Mouse (Mus musculus): ENCODE data around the gene Cdh1. TPM values are rescaled to one million over a fixed set of nuclear protein-coding genes. Genes with fewer than 3 reads are reported as not detected.
A peak's percentile ranks its signal among the peaks of the same experiment; 100 is the strongest.
"Not testable (repeated sequence)": the region's sequence is repeated elsewhere in the genome, so short reads cannot be mapped to it uniquely, and the experiment has no call there.

The Cdh1 gene
- total RNA-seq (2017) = 0.98 and 1.5 TPM in 2 replicates

DNA sequence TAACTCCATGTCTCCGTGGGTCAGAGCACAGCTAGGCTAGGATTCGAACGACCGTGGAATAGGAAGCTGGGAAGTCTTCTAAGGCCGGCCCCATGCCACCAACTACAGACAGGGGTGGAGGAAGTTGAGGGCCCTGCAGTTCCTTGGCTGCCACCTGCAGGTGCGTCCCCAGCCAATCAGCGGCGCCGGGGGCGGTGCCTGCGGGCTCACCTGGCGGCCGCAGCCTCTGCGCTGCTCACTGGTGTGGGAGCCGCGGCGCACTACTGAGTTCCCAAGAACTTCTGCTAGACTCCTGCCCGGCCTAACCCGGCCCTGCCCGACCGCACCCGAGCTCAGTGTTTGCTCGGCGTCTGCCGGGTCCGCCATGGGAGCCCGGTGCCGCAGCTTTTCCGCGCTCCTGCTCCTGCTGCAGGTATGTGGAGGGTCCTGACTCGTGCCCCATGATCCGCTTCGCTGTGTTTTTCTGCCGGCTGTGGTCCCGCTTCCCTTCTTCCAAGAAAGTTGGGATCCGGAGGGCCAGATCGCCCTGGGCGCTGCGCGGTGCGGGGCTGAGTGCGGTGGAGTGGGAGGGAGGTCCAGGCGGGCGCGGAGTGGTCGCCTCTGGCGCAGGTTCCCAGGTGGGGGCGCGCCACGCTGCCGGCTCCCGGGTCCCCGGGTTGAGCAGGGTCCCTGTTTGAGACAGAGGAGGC is at the start of gene Cdh1:
Gene Cdh1, plus strand, starts transcription at position 221 of the 689 bp plus-strand sequence.
- ATAC-seq (ENCODE audit: extremely low read depth, insufficient number of reproducible peaks, low FRiP score, poor library complexity, severe bottlenecking) = no peak

DNA sequence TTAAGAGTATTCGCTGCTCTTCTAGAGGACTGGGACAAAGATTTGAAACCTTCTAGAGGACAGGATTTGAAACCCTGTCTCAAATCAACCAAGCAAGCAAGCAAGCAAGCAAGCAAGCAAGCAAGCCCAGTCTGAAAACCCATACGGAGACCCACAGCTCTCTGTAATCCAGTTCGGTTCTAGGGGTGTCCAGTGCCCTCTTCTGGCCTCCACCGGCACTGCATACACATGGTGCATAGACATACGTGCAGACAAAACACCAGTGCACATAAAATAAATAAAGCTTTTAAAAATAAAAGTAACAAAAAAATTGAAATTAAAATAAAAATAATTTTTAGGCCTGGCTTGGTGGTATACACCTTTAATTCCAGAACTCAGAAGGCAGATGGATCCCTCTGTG is 49.1 kb upstream of the Cdh1 start:
- ATAC-seq (ENCODE audit: extremely low read depth, insufficient number of reproducible peaks, low FRiP score, poor library complexity, severe bottlenecking) = no peak

DNA sequence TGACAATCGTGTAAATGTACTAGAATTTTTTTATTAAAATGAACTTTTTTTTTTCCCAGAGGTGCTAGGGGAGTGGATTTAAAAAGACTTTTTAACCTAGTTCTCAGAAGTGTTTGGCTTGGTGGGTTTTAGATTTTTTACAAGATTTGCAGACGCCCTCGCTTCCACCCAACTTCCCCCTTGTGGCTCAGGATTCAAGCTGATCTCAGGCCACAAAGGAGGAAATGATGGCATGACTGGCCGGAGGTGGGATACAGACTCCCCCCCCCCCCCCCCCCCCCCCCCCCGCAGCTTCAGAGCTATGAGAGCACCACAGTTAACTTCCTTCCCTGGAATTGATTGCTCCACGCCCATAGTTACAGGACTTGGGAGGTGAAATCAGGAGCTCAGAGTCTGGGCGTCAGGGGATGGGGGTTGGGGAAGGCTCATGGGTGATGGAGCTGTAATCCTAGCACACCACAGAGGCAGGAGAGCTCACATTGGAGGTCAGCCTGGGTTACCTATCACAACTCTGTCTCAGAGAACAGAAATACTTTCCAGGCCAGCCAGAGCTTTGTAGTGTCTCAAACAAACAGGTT is 47.0 kb upstream of the Cdh1 start:
- ATAC-seq (ENCODE audit: extremely low read depth, insufficient number of reproducible peaks, low FRiP score, poor library complexity, severe bottlenecking) = no peak

GRCm38 (mm10) chr8:106559844-106560243 is 43.3 kb upstream of the Cdh1 start:
- ATAC-seq (ENCODE audit: extremely low read depth, insufficient number of reproducible peaks, low FRiP score, poor library complexity, severe bottlenecking) = no peak

- peak; percentile 53; the same call in 1 of the 2 replicates for ATAC-seq (ENCODE audit: extremely low read depth, insufficient number of reproducible peaks, low FRiP score, poor library complexity, severe bottlenecking)
Measured at GRCm38 (mm10) chr8:106561097-106561865, 41.9 kb upstream of the Cdh1 start.

- ATAC-seq (ENCODE audit: extremely low read depth, insufficient number of reproducible peaks, low FRiP score, poor library complexity, severe bottlenecking) = no peak
Measured at GRCm38 (mm10) chr8:106563691-106564182, 39.4 kb upstream of the Cdh1 start.

DNA sequence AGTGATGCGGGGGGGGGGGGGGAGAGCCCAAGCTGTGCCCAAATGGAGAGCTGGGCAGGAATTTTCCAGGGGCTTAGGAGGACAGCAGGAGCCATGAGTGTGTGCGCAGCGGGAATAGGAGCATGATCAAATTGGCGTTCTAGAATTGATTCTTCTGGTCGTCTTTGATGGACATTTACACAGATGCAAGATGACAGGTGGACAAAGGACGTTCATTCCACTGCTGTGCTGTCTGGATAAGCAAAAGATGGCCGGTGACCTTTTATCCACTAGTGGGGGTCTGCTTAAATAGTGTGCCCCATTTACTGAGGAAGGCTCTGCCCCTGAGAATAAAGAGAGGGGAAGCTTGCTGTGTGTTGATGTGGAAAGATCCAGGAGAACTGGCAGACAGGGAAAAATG is 34.1 kb upstream of the Cdh1 start:
- ATAC-seq (ENCODE audit: extremely low read depth, insufficient number of reproducible peaks, low FRiP score, poor library complexity, severe bottlenecking) = no peak

DNA sequence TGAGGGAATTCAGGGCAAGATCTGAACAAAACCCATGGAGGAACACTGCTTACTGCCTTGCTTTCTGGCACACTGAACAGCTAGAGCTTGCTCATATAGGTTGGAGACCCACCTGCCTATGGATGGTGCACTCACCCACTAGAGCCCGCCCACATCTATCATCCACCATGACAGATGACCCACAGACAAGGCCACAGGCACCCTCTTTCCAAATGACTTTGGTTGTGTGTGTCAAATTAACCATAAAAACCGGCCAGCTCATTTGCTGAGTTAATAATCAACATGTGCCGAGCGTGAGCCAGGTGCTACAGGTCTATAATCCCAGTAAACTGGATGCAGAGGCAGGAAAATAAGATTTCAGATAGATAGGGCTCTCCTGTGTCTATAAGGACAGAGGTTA is 32.8 kb upstream of the Cdh1 start:
- ATAC-seq (ENCODE audit: extremely low read depth, insufficient number of reproducible peaks, low FRiP score, poor library complexity, severe bottlenecking) = no peak

GRCm38 (mm10) chr8:106571551-106572172 is 31.5 kb upstream of the Cdh1 start:
- ATAC-seq (ENCODE audit: extremely low read depth, insufficient number of reproducible peaks, low FRiP score, poor library complexity, severe bottlenecking) = no peak

- not testable (repeated sequence) for ATAC-seq (ENCODE audit: extremely low read depth, insufficient number of reproducible peaks, low FRiP score, poor library complexity, severe bottlenecking)
Measured at GRCm38 (mm10) chr8:106572175-106572574, 31.0 kb upstream of the Cdh1 start.

DNA sequence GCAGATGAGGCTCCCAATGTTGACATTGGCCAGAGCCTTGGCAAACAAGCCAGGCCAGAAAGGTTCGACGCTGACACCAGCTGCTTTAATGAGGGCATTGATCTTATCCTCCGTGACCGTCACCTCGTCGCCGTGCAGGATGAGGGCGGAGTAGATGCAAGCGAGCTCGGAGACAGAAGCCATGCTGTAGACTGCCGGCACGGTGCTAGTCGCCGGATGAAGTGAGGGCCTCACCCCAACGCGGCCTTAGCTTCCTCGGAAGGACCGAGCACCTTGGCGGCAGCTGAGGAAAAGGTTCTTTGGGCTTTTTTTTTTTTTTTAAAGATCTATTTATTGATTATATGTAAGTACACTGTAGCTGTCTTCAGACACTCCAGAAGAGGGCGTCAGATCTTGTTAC is 30.0 kb upstream of the Cdh1 start, which contains the start of gene Gm10073:
Gene Gm10073, minus strand, starts transcription at position 294 of the 400 bp plus-strand sequence.
- ATAC-seq (ENCODE audit: extremely low read depth, insufficient number of reproducible peaks, low FRiP score, poor library complexity, severe bottlenecking) = peak; percentile 64; the same call in 1 of the 2 replicates

GRCm38 (mm10) chr8:106574283-106574682 is 28.9 kb upstream of the Cdh1 start:
- no peak for ATAC-seq (ENCODE audit: extremely low read depth, insufficient number of reproducible peaks, low FRiP score, poor library complexity, severe bottlenecking)

- no peak for ATAC-seq (ENCODE audit: extremely low read depth, insufficient number of reproducible peaks, low FRiP score, poor library complexity, severe bottlenecking)
Measured at GRCm38 (mm10) chr8:106576849-106577555, 26.1 kb upstream of the Cdh1 start.

GRCm38 (mm10) chr8:106579510-106579909 is 23.6 kb upstream of the Cdh1 start:
- ATAC-seq (ENCODE audit: extremely low read depth, insufficient number of reproducible peaks, low FRiP score, poor library complexity, severe bottlenecking) = no peak

DNA sequence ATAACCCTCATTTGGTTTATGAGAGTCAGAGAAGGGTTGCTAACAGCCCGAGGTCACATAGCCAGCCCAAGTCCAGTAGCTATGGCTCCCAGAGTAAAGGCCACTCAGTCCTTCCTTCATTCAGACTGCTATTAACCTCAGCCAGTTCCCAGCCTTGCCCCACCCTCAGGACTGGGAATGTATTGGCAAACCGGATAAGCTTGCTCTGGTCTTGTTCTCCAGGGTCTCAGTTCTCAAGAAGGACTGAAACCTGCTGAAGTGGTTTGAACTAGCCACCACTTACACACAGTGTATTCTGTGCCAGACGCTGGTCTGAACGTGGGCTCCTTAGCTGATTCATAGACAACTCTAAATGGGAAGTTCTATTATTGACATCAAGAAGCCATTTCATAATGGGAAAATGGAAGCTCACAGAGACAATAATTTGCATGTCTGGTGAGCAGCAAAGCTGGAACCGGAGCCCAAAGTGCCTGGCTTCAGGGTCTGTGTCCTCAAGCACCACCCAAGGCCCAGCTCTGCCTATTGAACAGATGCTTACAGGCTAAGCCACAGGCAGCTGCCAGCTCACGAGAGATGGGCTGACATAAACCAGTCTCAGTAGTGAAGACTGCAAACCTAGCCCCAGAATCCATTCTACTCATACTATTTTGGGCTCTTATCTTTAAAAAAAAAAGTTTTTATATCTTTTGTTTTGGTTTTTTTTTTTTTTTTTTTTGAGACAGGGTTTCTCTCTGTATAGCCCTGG is 21.6 kb upstream of the Cdh1 start:
- ATAC-seq (ENCODE audit: extremely low read depth, insufficient number of reproducible peaks, low FRiP score, poor library complexity, severe bottlenecking) = no peak

DNA sequence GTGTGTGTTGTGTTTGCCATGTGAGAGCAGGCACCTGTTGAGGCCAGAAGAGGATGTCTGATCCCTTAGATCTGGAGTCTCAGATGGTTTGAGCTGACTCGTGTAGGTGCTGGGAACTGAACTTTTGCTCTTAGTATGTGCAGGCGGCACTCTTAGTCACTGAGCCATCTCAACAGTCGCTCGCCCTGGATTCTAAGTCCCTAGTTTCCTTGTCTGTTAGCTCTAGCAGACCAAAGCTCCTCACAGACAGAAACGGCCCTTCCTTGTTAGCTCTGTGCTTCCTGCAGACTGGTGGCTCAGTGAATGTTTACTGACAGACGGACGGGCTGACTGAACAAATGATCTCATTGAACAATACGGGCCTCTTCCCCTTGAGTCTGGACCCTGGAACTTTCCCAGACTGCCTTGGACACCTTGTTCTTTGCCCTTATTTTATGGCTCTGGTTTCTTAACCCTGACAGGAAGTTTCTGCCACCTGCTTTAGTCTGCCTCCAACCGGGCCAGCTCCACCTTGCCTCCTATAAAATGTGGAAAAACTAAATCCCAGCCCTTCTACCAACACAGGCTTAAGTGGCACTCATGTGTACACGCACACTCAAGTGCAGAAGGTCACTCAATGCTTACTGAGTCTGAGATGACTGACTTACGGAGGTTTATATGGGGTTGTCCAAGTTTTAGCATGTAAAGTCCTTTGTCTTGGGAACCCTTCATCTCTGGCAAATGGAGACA is 18.0 kb upstream of the Cdh1 start:
- no peak for ATAC-seq (ENCODE audit: extremely low read depth, insufficient number of reproducible peaks, low FRiP score, poor library complexity, severe bottlenecking)

DNA sequence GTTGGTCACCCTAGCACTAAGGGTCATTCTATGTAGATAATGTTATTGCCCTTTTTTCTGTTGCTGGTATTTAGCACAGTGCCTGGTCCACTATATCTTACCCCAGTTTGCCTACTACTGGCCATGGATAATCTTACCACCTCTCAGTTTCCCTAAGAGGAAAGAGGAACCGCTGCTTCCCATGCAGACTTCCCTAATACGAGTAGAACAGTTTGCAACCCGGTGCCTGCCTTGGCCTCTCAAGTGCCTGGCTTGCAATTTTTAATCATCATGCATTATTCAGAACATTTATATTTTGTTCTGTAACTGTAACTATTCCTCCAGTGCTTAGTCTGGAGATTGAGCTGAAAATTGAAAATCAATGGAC is 17.5 kb upstream of the Cdh1 start:
- no peak for ATAC-seq (ENCODE audit: extremely low read depth, insufficient number of reproducible peaks, low FRiP score, poor library complexity, severe bottlenecking)

- ATAC-seq (ENCODE audit: extremely low read depth, insufficient number of reproducible peaks, low FRiP score, poor library complexity, severe bottlenecking) = no peak
Measured at GRCm38 (mm10) chr8:106586896-106587295, 16.3 kb upstream of the Cdh1 start.

Data from neutrophil, adult 5-6 weeks (primary cell).